Mouse (Mus musculus): Measurements from ENCODE around the gene Jdp2.

Gene Jdp2

GRCm38 (mm10) chr12:85598611-85599477 lies at the start of gene Jdp2:
Gene Jdp2, plus strand, starts transcription at chr12:85599027.
- Histone ChIP-seq H3K27me3 (ENCODE audit: insufficient read depth, low read length) (peaks cover 90% of the 10 kb centered on the region), H3K4me3 (replicated peaks; ENCODE audit: low read length) (peak within 1 kb of the TSS; percentile 83), H3K9me3 (ENCODE audit: low read length) (no peaks in the 10 kb centered on the region; the same call in 1 of the 2 replicates), H3K4me1 (replicated peaks; ENCODE audit: low read depth, low read length) (peaks cover 41% of the 10 kb centered on the region), H3K36me3 (ENCODE audit: insufficient read depth, low read length) (no peaks in the 10 kb centered on the region)
- TF ChIP-seq NANOG (IDR thresholded peaks at IDR 0.05; ENCODE audit: borderline replicate concordance, low read length) (no peak), CTCF (conservative IDR thresholded peaks at IDR 0.05; ENCODE audit: low read length) (no peak), POU5F1 (IDR thresholded peaks at IDR 0.05; ENCODE audit: borderline replicate concordance, low read length) (no peak)

GRCm38 (mm10) chr12:85549661-85550060 lies 49.2 kb upstream of the Jdp2 start:
- TF ChIP-seq CTCF (conservative IDR thresholded peaks at IDR 0.05; ENCODE audit: low read length), result no peak
- TF ChIP-seq POU5F1 (IDR thresholded peaks at IDR 0.05; ENCODE audit: borderline replicate concordance, low read length), result no peak
- H3K4me1 ChIP-seq (replicated peaks; ENCODE audit: low read depth, low read length), result peaks cover 24% of the 10 kb centered on the region
- peaks cover 2% of the 10 kb centered on the region for H3K27me3 ChIP-seq (ENCODE audit: insufficient read depth, low read length)
- H3K9me3 ChIP-seq (ENCODE audit: low read length), result no peaks in the 10 kb centered on the region
- H3K36me3 ChIP-seq (ENCODE audit: insufficient read depth, low read length), result no peaks in the 10 kb centered on the region
- no peak overlapping the region for H3K4me3 ChIP-seq (replicated peaks; ENCODE audit: low read length)

GRCm38 (mm10) chr12:85550435-85550834 lies 48.4 kb upstream of the Jdp2 start:
- no peaks in the 10 kb centered on the region for H3K36me3 ChIP-seq (ENCODE audit: insufficient read depth, low read length)
- no peak overlapping the region for H3K4me3 ChIP-seq (replicated peaks; ENCODE audit: low read length)
- H3K27me3 ChIP-seq (ENCODE audit: insufficient read depth, low read length), result peaks cover 2% of the 10 kb centered on the region
- H3K9me3 ChIP-seq (ENCODE audit: low read length), result no peaks in the 10 kb centered on the region
- TF ChIP-seq NANOG (IDR thresholded peaks at IDR 0.05; ENCODE audit: borderline replicate concordance, low read length), result no peak
- TF ChIP-seq POU5F1 (IDR thresholded peaks at IDR 0.05; ENCODE audit: borderline replicate concordance, low read length), result no peak
- TF ChIP-seq CTCF (conservative IDR thresholded peaks at IDR 0.05; ENCODE audit: low read length), result no peak
- H3K4me1 ChIP-seq (replicated peaks; ENCODE audit: low read depth, low read length), result peaks cover 24% of the 10 kb centered on the region

GRCm38 (mm10) chr12:85559299-85559698 lies 39.5 kb upstream of the Jdp2 start:
- no peaks in the 10 kb centered on the region for H3K4me1 ChIP-seq (replicated peaks; ENCODE audit: low read depth, low read length)
- no peaks in the 10 kb centered on the region for H3K36me3 ChIP-seq (ENCODE audit: insufficient read depth, low read length)
- H3K9me3 ChIP-seq (ENCODE audit: low read length), result no peaks in the 10 kb centered on the region
- H3K27me3 ChIP-seq (ENCODE audit: insufficient read depth, low read length), result peaks cover 25% of the 10 kb centered on the region
- TF ChIP-seq POU5F1 (IDR thresholded peaks at IDR 0.05; ENCODE audit: borderline replicate concordance, low read length), result no peak
- no peak for TF ChIP-seq CTCF (conservative IDR thresholded peaks at IDR 0.05; ENCODE audit: low read length)
- TF ChIP-seq NANOG (IDR thresholded peaks at IDR 0.05; ENCODE audit: borderline replicate concordance, low read length), result no peak
- no peak overlapping the region for H3K4me3 ChIP-seq (replicated peaks; ENCODE audit: low read length)

GRCm38 (mm10) chr12:85565441-85565840 lies 33.4 kb upstream of the Jdp2 start:
- Histone ChIP-seq H3K36me3 (ENCODE audit: insufficient read depth, low read length) (no peaks in the 10 kb centered on the region), H3K27me3 (ENCODE audit: insufficient read depth, low read length) (peaks cover 20% of the 10 kb centered on the region), H3K4me1 (replicated peaks; ENCODE audit: low read depth, low read length) (no peaks in the 10 kb centered on the region), H3K9me3 (ENCODE audit: low read length) (no peaks in the 10 kb centered on the region), H3K4me3 (replicated peaks; ENCODE audit: low read length) (no peak overlapping the region)
- TF ChIP-seq POU5F1 (IDR thresholded peaks at IDR 0.05; ENCODE audit: borderline replicate concordance, low read length) (no peak), CTCF (conservative IDR thresholded peaks at IDR 0.05; ENCODE audit: low read length) (no peak)

GRCm38 (mm10) chr12:85568298-85568697 lies 30.5 kb upstream of the Jdp2 start:
- no peak overlapping the region for H3K4me3 ChIP-seq (replicated peaks; ENCODE audit: low read length)
- H3K27me3 ChIP-seq (ENCODE audit: insufficient read depth, low read length), result peaks cover 15% of the 10 kb centered on the region
- no peaks in the 10 kb centered on the region for H3K36me3 ChIP-seq (ENCODE audit: insufficient read depth, low read length)
- TF ChIP-seq CTCF (conservative IDR thresholded peaks at IDR 0.05; ENCODE audit: low read length) (no peak), NANOG (IDR thresholded peaks at IDR 0.05; ENCODE audit: borderline replicate concordance, low read length) (no peak), POU5F1 (IDR thresholded peaks at IDR 0.05; ENCODE audit: borderline replicate concordance, low read length) (no peak)
- H3K4me1 ChIP-seq (replicated peaks; ENCODE audit: low read depth, low read length), result peaks cover 23% of the 10 kb centered on the region
- H3K9me3 ChIP-seq (ENCODE audit: low read length), result no peaks in the 10 kb centered on the region

- no peak overlapping the region for H3K4me3 ChIP-seq (replicated peaks; ENCODE audit: low read length)
- H3K36me3 ChIP-seq (ENCODE audit: insufficient read depth, low read length), result no peaks in the 10 kb centered on the region
Observed at GRCm38 (mm10) chr12:85569393-85570157, 29.3 kb upstream of the Jdp2 start.

GRCm38 (mm10) chr12:85570158-85570540 lies 28.7 kb upstream of the Jdp2 start:
- no peak overlapping the region for H3K4me3 ChIP-seq (replicated peaks; ENCODE audit: low read length)
- H3K27me3 ChIP-seq (ENCODE audit: insufficient read depth, low read length), result peaks cover 5% of the 10 kb centered on the region
- no peaks in the 10 kb centered on the region for H3K36me3 ChIP-seq (ENCODE audit: insufficient read depth, low read length)
- no peaks in the 10 kb centered on the region for H3K9me3 ChIP-seq (ENCODE audit: low read length)
- peaks cover 24% of the 10 kb centered on the region for H3K4me1 ChIP-seq (replicated peaks; ENCODE audit: low read depth, low read length)
- TF ChIP-seq POU5F1 (IDR thresholded peaks at IDR 0.05; ENCODE audit: borderline replicate concordance, low read length) (no peak), CTCF (conservative IDR thresholded peaks at IDR 0.05; ENCODE audit: low read length) (no peak), NANOG (IDR thresholded peaks at IDR 0.05; ENCODE audit: borderline replicate concordance, low read length) (no peak)

More at GRCm38 (mm10) chr12:85569393-85570157, 29.3 kb upstream of the Jdp2 start:
- peaks cover 8% of the 10 kb centered on the region for H3K27me3 ChIP-seq (ENCODE audit: insufficient read depth, low read length)
- H3K9me3 ChIP-seq (ENCODE audit: low read length), result no peaks in the 10 kb centered on the region
- H3K4me1 ChIP-seq (replicated peaks; ENCODE audit: low read depth, low read length), result peaks cover 24% of the 10 kb centered on the region
- no peak for TF ChIP-seq CTCF (conservative IDR thresholded peaks at IDR 0.05; ENCODE audit: low read length)
- TF ChIP-seq NANOG (IDR thresholded peaks at IDR 0.05; ENCODE audit: borderline replicate concordance, low read length), result no peak
- no peak for TF ChIP-seq POU5F1 (IDR thresholded peaks at IDR 0.05; ENCODE audit: borderline replicate concordance, low read length)
